Mouse (Mus musculus) splenic B cell, adult 2 months (primary cell): ENCODE results near the gene Nop16.

ENCODE experiments used
- DNase-seq: peaks from one replicate; pipeline ENCODE4 v3.0.0-alpha.2; 2011; ENCODE audit warnings: low read depth, low spot score
- H3K27me3 ChIP-seq: 2 replicates; pipeline ENCODE4 v1.6.1; 2012; ENCODE audit warnings: mild to moderate bottlenecking, low read length, moderate library complexity, mixed read lengths; ENCODE audit not compliant: control insufficient read depth, poor library complexity, insufficient read depth, severe bottlenecking
- H3K36me3 ChIP-seq: 2 replicates; pipeline ENCODE4 v1.6.1; 2012; ENCODE audit warnings: mild to moderate bottlenecking, low read length, moderate library complexity, mixed read lengths; ENCODE audit not compliant: control insufficient read depth, poor library complexity, insufficient read depth, severe bottlenecking

Nop16 gene

DNA sequence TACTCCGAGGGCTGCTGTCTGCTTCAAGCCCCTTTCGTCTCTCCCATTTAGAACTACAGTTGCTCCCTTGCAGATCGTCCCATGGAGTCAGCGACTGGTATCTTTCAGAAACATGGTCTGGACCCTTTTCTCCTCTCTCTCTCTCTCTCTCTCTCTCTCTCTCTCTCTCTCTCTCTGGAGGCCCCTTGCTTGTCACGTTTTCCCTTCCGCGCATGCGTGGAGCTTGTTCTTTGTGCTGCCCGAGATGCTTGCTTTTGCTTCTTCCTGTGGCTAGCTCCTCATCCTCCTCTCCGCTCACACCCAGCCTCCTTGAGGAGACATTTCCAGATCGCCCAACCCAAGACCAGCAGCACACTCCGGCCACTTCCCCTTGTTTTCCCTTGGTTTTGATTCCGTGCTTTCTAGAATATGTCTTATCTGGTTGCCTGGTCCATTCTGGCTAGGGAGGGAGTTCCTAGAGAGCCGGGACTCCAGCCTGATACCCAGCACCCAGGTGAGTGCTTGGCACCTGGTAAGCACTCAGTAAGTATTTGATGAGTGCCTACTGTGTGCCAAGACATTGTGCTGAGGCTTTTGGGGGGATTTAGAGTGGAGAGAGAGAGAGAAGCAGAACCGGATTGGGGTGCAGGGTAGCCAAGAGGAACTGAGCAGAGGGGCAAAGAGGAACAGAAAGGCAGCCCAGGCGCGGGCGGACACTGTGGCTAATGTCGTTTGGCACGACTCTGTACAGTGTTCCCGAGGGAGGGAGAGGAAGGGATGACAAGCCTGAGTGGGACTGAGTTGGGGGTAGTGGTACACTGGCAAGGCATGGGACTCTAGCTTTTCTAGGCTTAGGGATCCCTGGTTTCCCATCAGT, 12.0 kb downstream of the Nop16 start:
- no peaks in the 10 kb centered on the region for H3K27me3 ChIP-seq
- peak; percentile 70 for DNase-seq
- H3K36me3 ChIP-seq, result no peaks in the 10 kb centered on the region

DNA sequence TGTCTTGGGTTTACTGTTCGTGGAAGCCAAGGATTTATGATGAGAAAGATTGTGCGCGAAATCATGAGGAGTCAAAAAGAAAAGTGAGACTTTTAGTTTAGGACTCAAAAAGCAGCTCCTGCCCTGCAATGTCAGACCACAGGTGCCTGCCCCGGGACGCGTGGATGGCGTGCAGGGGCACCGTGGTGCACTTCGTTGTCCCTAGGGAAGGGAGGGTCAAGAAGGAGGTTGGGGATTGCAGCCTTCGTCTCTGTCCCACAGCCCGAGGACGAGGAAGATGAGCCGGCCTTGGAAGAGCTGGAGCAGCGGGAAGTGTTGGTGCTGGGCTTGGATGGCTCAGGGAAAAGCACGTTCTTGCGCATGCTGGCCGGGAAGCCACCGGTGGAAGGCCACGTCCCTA, 14.4 kb downstream of the Nop16 start:
- H3K27me3 ChIP-seq, result no peaks in the 10 kb centered on the region
- H3K36me3 ChIP-seq, result no peaks in the 10 kb centered on the region
- no peak for DNase-seq

DNA sequence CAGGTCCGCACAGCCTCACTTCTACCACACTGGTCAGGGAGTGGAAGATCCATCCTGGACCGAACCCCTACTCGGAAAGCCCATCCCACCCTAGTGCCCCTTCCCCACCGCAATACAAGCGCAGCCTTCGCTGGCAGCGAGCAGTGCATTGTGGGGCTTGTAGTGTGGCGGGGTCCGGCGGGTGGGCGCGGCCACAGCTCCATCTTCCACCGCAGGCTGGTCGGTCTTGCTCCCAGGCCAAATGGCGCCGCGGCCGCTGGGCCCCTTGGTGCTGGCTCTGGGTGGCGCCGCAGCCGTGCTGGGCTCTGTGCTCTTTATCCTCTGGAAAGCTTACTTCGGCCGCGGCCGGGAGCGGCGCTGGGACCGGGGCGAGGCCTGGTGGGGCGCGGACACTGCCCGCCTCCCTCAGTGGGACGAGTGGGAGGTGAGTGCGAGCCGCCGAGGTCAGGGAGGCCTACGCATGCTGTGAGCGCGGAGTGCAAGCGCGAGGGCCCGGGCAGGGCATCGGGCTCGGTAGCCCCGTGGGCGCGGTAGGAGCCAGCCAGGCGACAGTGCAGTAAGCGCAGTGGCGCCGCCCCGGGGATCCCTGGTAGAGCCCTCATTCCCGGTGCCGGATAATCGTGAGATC, 14.9 kb downstream of the Nop16 start, which contains the start of gene Arl10:
Gene Arl10 (plus strand): TSS at position 162 of the 628 bp plus-strand sequence.
- DNase-seq, result peak; percentile 44
- H3K27me3 ChIP-seq, result no peaks in the 10 kb centered on the region
- no peaks in the 10 kb centered on the region for H3K36me3 ChIP-seq

DNA sequence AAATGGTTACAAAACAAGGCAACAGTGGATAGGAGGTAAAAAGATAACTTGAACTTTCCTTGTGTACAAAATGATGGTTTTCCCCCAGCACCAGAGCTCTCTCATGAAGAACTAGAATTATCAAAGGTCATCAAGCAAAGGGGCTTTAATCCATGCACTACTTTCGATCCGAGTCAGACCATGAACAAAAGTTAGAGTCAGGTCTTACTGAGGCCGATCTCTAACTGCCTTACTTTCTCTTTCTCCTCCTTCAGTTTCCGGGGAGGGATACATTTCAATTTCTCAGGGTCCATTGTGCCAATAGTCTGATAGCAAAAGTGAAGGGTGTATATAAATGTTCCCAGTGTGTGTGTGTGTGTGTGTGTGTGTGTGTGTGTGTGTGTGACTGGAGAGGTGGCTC, 17.3 kb downstream of the Nop16 start:
- Histone ChIP-seq H3K27me3 (no peaks in the 10 kb centered on the region), H3K36me3 (no peaks in the 10 kb centered on the region)
- no peak for DNase-seq

DNA sequence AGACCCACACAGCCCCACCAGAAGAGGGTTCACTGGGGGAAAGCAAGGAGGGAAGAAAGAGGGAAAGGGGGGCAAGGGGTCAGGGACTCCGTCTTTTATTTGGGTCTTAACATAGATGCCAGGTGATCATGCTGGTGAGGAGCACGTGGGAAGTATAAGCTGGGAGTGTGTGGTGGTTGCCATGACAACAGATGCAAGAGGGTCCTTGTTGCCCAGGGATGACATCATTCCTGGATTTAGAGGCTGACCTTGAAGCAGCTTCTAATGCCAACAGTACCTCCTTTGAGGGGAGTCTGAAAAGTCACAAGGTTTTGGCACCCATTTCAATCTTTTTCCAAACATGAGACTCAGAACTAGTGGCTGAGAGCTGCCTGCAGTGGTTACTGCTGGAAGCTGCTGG, 18.3 kb downstream of the Nop16 start:
- DNase-seq, result no peak
- Histone ChIP-seq H3K36me3 (no peaks in the 10 kb centered on the region), H3K27me3 (no peaks in the 10 kb centered on the region)

DNA sequence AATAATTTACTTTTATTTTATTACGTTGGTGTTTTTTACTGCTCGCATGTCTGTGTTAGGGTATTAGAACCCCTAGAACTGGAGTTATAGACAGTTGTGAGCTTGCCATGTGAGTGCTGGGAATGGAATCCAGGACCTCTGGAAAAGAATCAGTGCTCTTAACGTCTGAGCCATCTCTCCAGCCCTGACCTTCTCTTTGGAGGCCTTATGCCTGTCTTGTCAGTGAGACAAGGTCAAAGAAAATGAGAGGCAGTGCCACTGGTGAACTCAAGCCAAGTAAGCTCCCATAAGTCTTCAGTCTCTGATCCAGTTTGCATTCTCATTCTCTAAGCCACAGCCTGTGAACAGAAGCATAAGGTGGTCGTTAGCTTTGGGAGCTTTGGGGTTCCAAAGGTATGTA, 19.2 kb downstream of the Nop16 start:
- no peaks in the 10 kb centered on the region for H3K36me3 ChIP-seq
- no peaks in the 10 kb centered on the region for H3K27me3 ChIP-seq
- no peak for DNase-seq

DNA sequence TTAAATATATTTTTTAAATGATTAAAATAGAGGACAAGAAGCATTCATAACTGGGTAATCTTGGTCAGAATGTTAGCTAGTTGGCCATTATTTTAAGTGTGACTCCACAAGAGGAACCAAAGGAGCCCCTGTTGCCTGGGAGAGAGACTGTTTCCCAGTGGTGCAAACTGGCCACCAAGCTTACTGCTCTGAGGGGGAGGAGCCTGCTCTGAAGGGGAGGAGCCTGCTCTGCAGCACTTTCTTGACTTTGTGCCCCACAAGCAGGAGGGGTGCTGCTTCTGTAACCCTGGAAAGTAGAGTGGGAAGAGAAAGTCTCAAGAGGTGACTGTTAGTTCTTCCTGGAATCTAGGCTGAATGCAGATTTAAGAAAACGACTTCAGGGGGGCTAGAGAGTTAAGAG, 20.6 kb downstream of the Nop16 start:
- DNase-seq, result no peak
- H3K36me3 ChIP-seq, result no peaks in the 10 kb centered on the region
- H3K27me3 ChIP-seq, result no peaks in the 10 kb centered on the region

DNA sequence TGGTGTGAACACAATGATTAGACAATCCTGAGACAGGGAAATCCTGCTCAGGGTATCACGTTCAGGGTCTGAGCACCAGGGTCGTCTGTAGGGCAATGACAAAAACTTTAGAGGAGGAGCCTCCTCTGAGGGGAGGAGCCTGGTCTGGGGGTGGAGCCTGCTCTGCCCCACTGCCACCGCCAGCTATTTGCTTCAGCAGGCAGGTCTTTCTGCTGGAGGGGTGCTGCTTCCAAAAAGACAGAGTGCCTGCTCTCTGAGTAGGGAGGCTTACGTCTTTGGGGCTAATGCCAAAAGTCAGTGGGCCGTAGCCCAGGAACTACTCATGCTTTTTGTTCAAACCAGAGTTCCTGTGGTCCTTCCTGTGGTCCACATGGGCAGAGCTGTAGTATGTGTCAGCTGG, 21.5 kb downstream of the Nop16 start:
- no peaks in the 10 kb centered on the region for H3K27me3 ChIP-seq
- no peaks in the 10 kb centered on the region for H3K36me3 ChIP-seq
- peak; percentile 18 for DNase-seq

DNA sequence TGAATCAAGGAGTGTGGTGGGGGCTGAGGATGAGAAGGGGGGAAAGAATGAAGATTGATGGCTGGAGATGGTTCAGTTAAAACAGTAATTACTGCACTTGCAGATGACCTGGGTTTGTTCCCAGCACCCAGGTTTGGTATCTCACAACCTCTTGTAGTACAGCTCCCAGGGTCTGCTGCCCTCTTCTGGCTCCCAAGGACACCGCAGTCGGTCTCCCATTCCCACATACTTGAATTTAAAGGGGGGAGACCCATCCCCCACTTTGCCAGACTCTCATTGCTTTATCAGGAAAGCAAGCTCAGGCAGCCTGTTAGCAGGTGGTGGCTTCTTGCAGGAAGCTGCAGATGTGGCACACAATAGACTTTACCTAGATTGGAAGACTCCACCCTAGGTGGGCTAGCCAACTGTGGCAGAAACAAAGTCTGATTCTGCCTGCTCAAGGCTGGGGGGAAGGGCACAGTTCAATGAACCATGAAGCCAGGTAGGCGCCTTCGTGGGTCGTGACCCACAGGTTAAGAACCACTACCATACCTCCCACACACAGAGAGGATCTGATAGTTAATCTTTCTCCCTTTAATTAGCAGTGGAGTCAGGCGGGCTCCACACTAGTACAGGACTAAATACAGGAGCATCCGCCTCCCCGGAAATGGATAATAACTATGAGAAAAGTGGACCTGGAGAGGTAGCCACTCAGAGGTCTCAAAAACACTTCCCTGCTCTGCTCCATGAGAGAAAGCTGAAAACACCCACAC, 24.1 kb downstream of the Nop16 start:
- Histone ChIP-seq H3K27me3 (no peaks in the 10 kb centered on the region), H3K36me3 (no peaks in the 10 kb centered on the region; the same call in 1 of the 2 replicates)
- peak; percentile 24 for DNase-seq

DNA sequence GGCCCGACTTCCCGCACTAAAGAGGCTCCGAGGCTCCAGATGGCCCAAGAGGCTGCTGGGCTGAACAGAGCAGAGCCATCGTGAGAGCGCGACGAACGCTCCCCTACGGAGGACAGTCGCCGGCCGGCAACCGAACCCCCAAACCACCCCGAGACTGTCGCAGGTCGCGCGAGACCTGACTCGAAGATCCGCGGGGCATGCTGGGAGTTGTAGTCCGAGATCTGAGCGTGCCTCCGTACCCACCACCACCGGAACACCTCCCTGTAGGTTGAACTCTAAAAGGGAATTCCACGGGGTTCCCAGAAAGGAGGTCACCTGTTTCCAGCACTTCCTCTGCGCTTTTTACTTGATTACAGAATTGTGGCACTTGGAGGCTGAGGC, 24.7 kb downstream of the Nop16 start, which contains the start of gene 4833439L19Rik:
Gene 4833439L19Rik (minus strand): TSS at position 235 of the 381 bp plus-strand sequence.
- Histone ChIP-seq H3K36me3 (no peaks in the 10 kb centered on the region; the same call in 1 of the 2 replicates), H3K27me3 (no peaks in the 10 kb centered on the region)
- peak; percentile 95 for DNase-seq

DNA sequence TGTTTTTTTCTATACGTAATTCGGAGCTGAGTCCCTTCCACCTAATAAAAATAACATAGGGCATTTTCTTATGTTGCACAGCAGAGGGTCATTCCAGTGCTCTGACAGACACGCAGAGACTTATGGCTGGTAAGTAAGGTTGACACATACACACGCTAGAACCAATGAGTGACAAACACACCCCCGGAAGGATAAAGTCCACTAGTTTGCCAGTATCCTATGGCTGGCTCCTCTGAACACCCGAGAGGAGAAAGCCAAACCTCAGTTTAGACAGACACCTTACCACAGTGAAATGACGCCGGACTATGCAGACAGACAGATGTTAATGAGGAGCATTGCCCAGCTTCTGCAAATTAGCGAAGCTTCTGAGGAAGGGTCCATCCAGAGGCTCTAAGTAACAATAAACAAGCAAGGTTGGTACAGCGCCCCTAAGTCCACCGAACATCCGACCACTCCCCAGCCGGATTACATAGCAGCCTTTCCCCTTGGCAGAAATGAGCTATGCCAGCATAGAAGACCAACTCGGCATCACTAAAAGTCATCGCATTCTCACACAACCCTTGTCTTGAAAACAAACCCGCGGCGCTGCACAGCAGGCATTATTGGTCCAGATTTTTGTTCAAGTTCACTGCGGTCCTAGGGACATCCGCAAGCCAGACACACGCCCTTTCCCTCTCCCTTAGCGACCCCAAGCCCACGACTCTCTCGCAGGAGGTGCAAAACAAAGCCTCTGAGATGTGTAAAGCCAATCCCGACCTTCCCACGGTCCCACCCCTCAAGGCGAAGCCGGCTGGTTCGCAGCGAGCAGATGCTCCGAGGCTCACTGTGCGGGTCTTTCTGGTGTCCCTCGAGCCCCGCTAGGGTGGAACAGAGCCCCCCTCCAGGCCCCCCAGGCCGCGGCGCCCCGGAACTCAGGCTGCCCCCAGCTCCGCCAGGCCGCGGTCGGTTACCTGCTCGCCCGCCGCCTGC, 25.4 kb downstream of the Nop16 start:
- DNase-seq, result peak; percentile 17

DNA sequence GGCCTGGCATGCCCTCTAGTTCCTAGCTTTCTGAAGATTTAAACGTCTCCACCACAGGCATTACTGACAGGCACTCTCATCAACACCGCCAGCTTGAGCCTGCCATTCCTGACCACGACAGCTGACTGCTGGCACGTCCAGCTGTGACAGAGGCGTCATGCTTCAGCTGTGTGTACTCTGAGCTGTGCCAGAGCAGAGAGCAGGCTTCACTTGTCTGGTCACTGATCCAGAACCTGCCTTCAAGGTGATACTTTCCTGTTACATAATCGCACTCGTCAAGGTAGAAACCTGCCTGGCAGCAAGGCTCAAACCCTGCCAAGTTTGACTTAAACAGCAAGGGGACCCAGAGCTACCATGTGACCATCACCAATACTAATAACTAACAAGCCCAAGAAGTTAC, 27.3 kb downstream of the Nop16 start:
- Histone ChIP-seq H3K27me3 (no peaks in the 10 kb centered on the region), H3K36me3 (peaks cover 3% of the 10 kb centered on the region)
- peak; percentile 36 for DNase-seq

More for the DNA sequence above, 25.4 kb downstream of the Nop16 start:
- Histone ChIP-seq H3K36me3 (no peaks in the 10 kb centered on the region; the same call in 1 of the 2 replicates), H3K27me3 (no peaks in the 10 kb centered on the region)

DNA sequence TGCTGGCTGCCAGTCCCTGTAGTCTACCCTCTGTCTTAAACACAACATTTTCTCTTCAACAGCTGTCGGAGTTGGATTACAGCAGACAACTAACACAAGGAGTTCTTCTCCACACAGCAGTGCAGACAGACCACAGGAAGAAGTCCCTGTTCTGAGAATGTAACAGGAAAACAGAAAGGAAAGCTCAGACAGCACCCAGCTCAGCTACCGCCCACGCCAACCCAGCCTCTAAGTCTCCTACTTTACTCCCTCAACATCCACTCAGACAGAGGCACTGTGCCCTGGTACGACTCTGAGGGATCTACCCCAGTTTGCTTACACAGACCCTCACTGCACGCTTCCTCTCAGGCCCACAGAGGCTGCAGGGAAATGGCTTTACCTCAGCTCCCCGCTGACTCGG, 29.3 kb downstream of the Nop16 start:
- Histone ChIP-seq H3K27me3 (no peaks in the 10 kb centered on the region), H3K36me3 (peaks cover 6% of the 10 kb centered on the region)
- DNase-seq, result no peak

DNA sequence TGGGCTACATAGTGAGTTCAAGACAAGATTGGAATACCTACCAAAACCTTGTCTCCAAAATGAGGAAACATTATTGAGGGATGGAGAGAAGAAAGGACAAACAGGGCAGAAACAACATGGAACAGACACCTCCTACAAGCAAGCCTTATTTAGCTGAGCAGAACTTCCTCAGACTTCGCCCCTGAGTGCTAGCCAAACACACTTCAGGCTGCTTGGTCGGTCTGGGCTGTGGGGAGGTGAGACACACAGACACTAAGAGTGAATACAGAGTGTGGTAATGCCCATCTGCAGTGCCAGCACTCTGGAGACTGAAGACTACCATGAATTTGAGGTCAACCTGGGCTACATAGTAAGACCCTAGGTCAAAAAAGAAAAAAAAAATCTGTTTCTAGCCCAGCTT, 30.2 kb downstream of the Nop16 start:
- H3K27me3 ChIP-seq, result no peaks in the 10 kb centered on the region
- no peak for DNase-seq

More for the DNA sequence above, 30.2 kb downstream of the Nop16 start:
- H3K36me3 ChIP-seq, result peaks cover 6% of the 10 kb centered on the region
